Mouse (Mus musculus) heart, embryonic 11.5 days (tissue): ENCODE measurements around the gene Stk38. TPM values are rescaled to one million over a fixed set of nuclear protein-coding genes. Genes with fewer than 3 reads are reported as not detected.
"Not testable (repeated sequence)": the region's sequence is repeated elsewhere in the genome, so short reads cannot be mapped to it uniquely, and the experiment has no call there.

Experiments
- ATAC-seq: fragments of 200-750 bp; cut with Nextera tagmentation; replicated peaks from 2 replicates; pipeline ENCODE4 v1.8.0; 2017; ENCODE audit warnings: moderate library complexity; ENCODE audit not compliant: insufficient number of reproducible peaks, low FRiP score, low TSS enrichment
- H3K27ac ChIP-seq: fragments of 300-500 bp; sonication (generic); 2 replicates; pipeline ENCODE4 v1.5.1; 2014; ENCODE audit warnings: mild to moderate bottlenecking, low read depth, low read length
- H3K27me3 ChIP-seq: fragments of 300-500 bp; sonication (generic); 2 replicates; pipeline ENCODE4 v1.6.1; 2014; ENCODE audit warnings: mild to moderate bottlenecking, low read length, mixed read lengths; ENCODE audit not compliant: control insufficient read depth, insufficient read depth
- H3K36me3 ChIP-seq: fragments of 300-500 bp; sonication (generic); 2 replicates; pipeline ENCODE4 v1.6.1; 2014; ENCODE audit warnings: mild to moderate bottlenecking, low read length, moderate library complexity, mixed read lengths; ENCODE audit not compliant: control insufficient read depth, insufficient read depth
- H3K4me1 ChIP-seq: fragments of 300-500 bp; sonication (generic); 2 replicates; pipeline ENCODE4 v1.6.1; 2014; ENCODE audit warnings: low read length; ENCODE audit not compliant: control insufficient read depth, insufficient read depth
- H3K4me2 ChIP-seq: fragments of 300-500 bp; sonication (generic); 2 replicates; pipeline ENCODE4 v1.6.1; 2014; ENCODE audit warnings: mild to moderate bottlenecking, moderate library complexity
- H3K4me3 ChIP-seq: fragments of 300-500 bp; sonication (generic); 2 replicates; pipeline ENCODE4 v1.5.1; 2014; ENCODE audit warnings: low read depth, low read length
- H3K9ac ChIP-seq: fragments of 300-500 bp; sonication (generic); 2 replicates; pipeline ENCODE4 v1.6.1; 2014; ENCODE audit warnings: mild to moderate bottlenecking, low read depth, low read length, moderate library complexity
- H3K9me3 ChIP-seq: fragments of 300-500 bp; sonication (generic); replicated peaks from 2 replicates; pipeline ENCODE4 v1.6.1; 2016; ENCODE audit warnings: low read length; ENCODE audit not compliant: control insufficient read depth
- WGBS: fragments of 180-500 bp; shearing (Covaris S2); extraction: QIAGEN DNeasy Blood & Tissue Kit; methylation state at CpG from one replicate; pipeline ENCODE4 v1.1.7; 2014; ENCODE audit not compliant: insufficient replicate concordance; 5-methylcytosine and 5-hydroxymethylcytosine counted together
- polyA plus RNA-seq: library from polyadenylated mRNA; unstranded; fragments of >200 nt; fragmentation: Nextera tagmentation; extraction: Ambion mirVana; gene quantifications from 2 replicates; pipeline ENCODE4 v1.2.1, GENCODE M21; 2014

Gene Stk38
- polyA plus RNA-seq, 1 experiment from 2014 or later: 92.7 TPM

GRCm38 (mm10) chr17:29032274-29033069 is 24.7 kb upstream of the Stk38 start, which contains the start of gene Srsf3:
Gene Srsf3 (plus strand): TSS chr17:29032628.
- Histone ChIP-seq H3K36me3 (peaks cover 11% of the 10 kb centered on the region), H3K9me3 (no peaks in the 10 kb centered on the region), H3K9ac (peak within 1 kb of the TSS; percentile 94), H3K4me1 (peaks cover 17% of the 10 kb centered on the region), H3K27ac (peak within 1 kb of the TSS; percentile 99), H3K4me2 (peak within 1 kb of the TSS; percentile 97), H3K27me3 (no peaks in the 10 kb centered on the region), H3K4me3 (peak within 1 kb of the TSS; percentile 61)
- peak; percentile 98 for ATAC-seq
- WGBS: under 1% methylated on average over 77 of the region's 77 CpGs

GRCm38 (mm10) chr17:29031771-29032273 is 24.0 kb upstream of the Stk38 start:
- Histone ChIP-seq H3K4me3 (peak overlapping the region; percentile 61), H3K4me1 (peaks cover 14% of the 10 kb centered on the region), H3K36me3 (peaks cover 6% of the 10 kb centered on the region), H3K9ac (peak overlapping the region; percentile 94), H3K4me2 (peak overlapping the region; percentile 88), H3K9me3 (no peaks in the 10 kb centered on the region), H3K27me3 (no peaks in the 10 kb centered on the region), H3K27ac (peak overlapping the region; percentile 99)
- ATAC-seq: peak; percentile 43; the same call in 1 of the 2 replicates
- WGBS: under 1% methylated on average over 26 of the region's 26 CpGs

GRCm38 (mm10) chr17:29031085-29031711 is 23.4 kb upstream of the Stk38 start:
- ATAC-seq, H3K36me3 ChIP-seq, H3K27me3 ChIP-seq, H3K9me3 ChIP-seq: not testable (repeated sequence)
- Histone ChIP-seq H3K4me3 (peak overlapping the region; percentile 61), H3K4me2 (peak overlapping the region; percentile 88), H3K9ac (peak overlapping the region; percentile 94), H3K4me1 (peaks cover 14% of the 10 kb centered on the region), H3K27ac (peak overlapping the region; percentile 99)
- 60% methylated on average over 7 of the region's 7 CpGs for WGBS

GRCm38 (mm10) chr17:29030321-29031034 is 22.7 kb upstream of the Stk38 start:
- Histone ChIP-seq H3K9ac (no peak overlapping the region), H3K9me3 (no peaks in the 10 kb centered on the region), H3K36me3 (no peaks in the 10 kb centered on the region), H3K27ac (no peak overlapping the region), H3K4me2 (no peak overlapping the region), H3K27me3 (no peaks in the 10 kb centered on the region), H3K4me1 (peaks cover 9% of the 10 kb centered on the region), H3K4me3 (no peak overlapping the region)
- WGBS: 80% methylated on average over 6 of the region's 6 CpGs
- no peak for ATAC-seq

GRCm38 (mm10) chr17:29026652-29027356 is 19.0 kb upstream of the Stk38 start:
- WGBS: 50% methylated on average over 5 of the region's 5 CpGs
- no peak overlapping the region for H3K4me3 ChIP-seq
- H3K27me3 ChIP-seq: no peaks in the 10 kb centered on the region
- H3K4me1 ChIP-seq: peaks cover 9% of the 10 kb centered on the region
- H3K36me3 ChIP-seq: no peaks in the 10 kb centered on the region
- no peak overlapping the region for H3K4me2 ChIP-seq
- ATAC-seq: no peak
- H3K27ac ChIP-seq: no peak overlapping the region
- H3K9ac ChIP-seq: no peak overlapping the region
- H3K9me3 ChIP-seq: no peaks in the 10 kb centered on the region

DNA sequence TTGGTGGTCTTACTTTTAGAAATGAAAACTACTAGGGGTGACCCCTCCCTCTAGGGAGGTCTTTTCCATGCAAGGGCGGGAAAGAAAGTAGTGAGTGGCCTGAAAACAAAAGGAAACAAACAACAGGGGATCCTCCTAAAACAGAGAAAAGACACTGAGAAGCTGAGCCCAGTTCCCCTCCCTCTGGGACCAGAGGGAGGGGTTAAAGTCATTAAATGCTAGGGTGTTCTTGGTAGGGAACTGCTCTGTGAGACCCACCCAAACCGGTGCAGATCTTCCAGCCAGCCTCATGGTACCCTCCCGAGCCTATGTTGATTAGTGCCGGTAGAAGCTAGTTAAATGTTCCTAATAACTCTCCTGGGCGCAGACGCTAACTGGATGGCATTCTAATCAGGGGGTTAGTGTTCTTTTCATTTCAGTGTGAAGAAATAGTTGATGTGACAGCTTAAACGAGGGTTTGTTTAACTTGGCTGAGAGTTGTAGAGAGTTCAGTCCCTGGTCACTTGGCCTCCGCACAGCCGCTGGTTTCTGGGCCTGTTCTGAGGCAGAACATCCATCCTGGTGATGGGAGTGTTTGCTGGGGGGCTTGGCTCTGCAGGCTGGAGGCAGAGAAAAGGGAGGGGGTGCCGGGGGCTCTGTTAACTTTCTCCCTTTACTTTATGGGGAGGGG is 17.2 kb upstream of the Stk38 start:
- H3K27ac ChIP-seq: no peak overlapping the region
- H3K4me3 ChIP-seq: no peak overlapping the region
- WGBS: 37% methylated on average over 10 of the region's 10 CpGs
- H3K9me3 ChIP-seq: no peaks in the 10 kb centered on the region
- H3K4me2 ChIP-seq: no peak overlapping the region
- H3K36me3 ChIP-seq: no peaks in the 10 kb centered on the region
- H3K27me3 ChIP-seq: no peaks in the 10 kb centered on the region
- H3K9ac ChIP-seq: no peak overlapping the region
- no peak for ATAC-seq
- H3K4me1 ChIP-seq: peaks cover 4% of the 10 kb centered on the region; the same call in 1 of the 2 replicates

DNA sequence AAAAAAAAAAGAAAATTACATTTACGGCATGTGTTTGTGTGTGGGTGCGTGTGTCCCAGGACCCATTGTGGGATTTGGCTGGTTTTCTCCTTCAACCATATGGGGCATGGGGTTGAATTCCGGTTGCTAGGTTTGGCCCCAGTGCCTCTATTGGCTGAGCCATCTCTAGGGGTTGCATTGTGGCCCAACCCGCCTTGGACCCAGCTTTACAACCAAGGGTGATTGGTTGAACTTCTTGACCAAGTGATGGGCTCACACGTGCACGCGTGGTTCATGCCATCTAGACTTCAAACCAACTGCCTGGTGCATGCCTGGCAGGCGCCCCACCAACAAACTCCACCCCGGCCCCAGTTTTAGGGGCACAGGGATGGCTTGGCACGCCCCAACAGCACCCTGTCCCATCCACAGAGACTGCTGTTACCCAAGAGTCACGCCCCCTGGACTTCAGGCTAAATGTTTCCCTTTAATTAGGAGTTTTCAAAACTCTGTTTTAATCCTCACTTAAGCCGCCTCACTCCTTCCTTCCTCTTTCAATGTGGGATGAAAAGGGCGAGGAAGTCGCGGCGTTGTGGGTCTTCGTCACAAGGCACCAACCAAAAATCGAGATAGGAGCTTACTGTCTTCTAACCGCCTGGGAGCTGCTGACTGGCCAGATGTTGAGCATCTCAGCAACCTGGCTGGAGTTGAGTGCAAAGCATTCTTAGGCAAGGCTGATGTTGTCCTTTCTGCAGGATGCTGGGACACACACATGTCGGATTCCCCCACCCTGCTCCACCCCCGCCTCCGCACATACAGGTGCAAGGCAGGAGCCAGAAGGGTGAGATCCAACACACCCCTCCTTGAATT is 16.5 kb upstream of the Stk38 start:
- Histone ChIP-seq H3K27me3 (no peaks in the 10 kb centered on the region), H3K4me3 (no peak overlapping the region), H3K36me3 (no peaks in the 10 kb centered on the region), H3K9me3 (no peaks in the 10 kb centered on the region), H3K9ac (no peak overlapping the region), H3K4me2 (no peak overlapping the region), H3K27ac (no peak overlapping the region), H3K4me1 (peaks cover 4% of the 10 kb centered on the region; the same call in 1 of the 2 replicates)
- no peak for ATAC-seq
- 60% methylated on average over 22 of the region's 22 CpGs for WGBS
